Mouse (Mus musculus): Measurements from ENCODE around the gene Trabd2b. TPM values are rescaled to one million over a fixed set of nuclear protein-coding genes. Genes with fewer than 3 reads are reported as not detected.

The Trabd2b gene
- total and polyA plus RNA-seq, 3 experiments: 29.1 to 69.8 (median 60.1) TPM

GRCm38 (mm10) chr4:114550471-114551156 lies 144.1 kb downstream of the Trabd2b start:
- Histone ChIP-seq H3K79me2 (replicated peaks; ENCODE audit: control insufficient read depth, insufficient read depth, low read length) (no peaks in the 10 kb centered on the region), H3K36me3 (ENCODE audit: control insufficient read depth, insufficient read depth, low read length) (peaks cover 4% of the 10 kb centered on the region), H3K4me1 (ENCODE audit: control insufficient read depth, insufficient read depth, low read length) (peaks cover 6% of the 10 kb centered on the region), H3K27ac (no peak overlapping the region), H3K4me3 (no peak overlapping the region), H3K27me3 (ENCODE audit: control insufficient read depth, insufficient read depth, low read length) (no peaks in the 10 kb centered on the region), H3K9ac (ENCODE audit: low read depth, low read length) (no peak overlapping the region)
- DNase-seq: peak in 1 of 2 experiments; percentile 17
- intact Hi-C loops (cut with DNase I): no loop called here
- TF ChIP-seq EP300 (IDR thresholded peaks at IDR 0.05; ENCODE audit: insufficient read depth, low read depth, low read length) (no peak), POLR2A (IDR thresholded peaks at IDR 0.05; ENCODE audit: insufficient read depth, low read depth, low read length) (no peak), CTCF (IDR thresholded peaks at IDR 0.05) (no peak)
- WGBS: 76% methylated on average over 11 of the region's 11 CpGs

GRCm38 (mm10) chr4:114556880-114557279 lies 150.4 kb downstream of the Trabd2b start:
- no peak overlapping the region for H3K4me3 ChIP-seq
- peaks cover 3% of the 10 kb centered on the region; the same call in 1 of the 2 replicates for H3K4me1 ChIP-seq (ENCODE audit: control insufficient read depth, insufficient read depth, low read length)
- TF ChIP-seq POLR2A (IDR thresholded peaks at IDR 0.05; ENCODE audit: insufficient read depth, low read depth, low read length) (no peak), EP300 (IDR thresholded peaks at IDR 0.05; ENCODE audit: insufficient read depth, low read depth, low read length) (no peak), CTCF (IDR thresholded peaks at IDR 0.05) (no peak)
- intact Hi-C loops (cut with DNase I): no loop called here
- H3K36me3 ChIP-seq (ENCODE audit: control insufficient read depth, insufficient read depth, low read length): no peaks in the 10 kb centered on the region
- H3K27ac ChIP-seq: no peak overlapping the region
- H3K27me3 ChIP-seq (ENCODE audit: control insufficient read depth, insufficient read depth, low read length): no peaks in the 10 kb centered on the region
- H3K79me2 ChIP-seq (replicated peaks; ENCODE audit: control insufficient read depth, insufficient read depth, low read length): no peaks in the 10 kb centered on the region
- WGBS: 62% methylated on average over 5 of the region's 5 CpGs
- H3K9ac ChIP-seq (ENCODE audit: low read depth, low read length): no peak overlapping the region
- no peak for DNase-seq

GRCm38 (mm10) chr4:114557731-114558130 lies 151.2 kb downstream of the Trabd2b start:
- no peak for DNase-seq
- WGBS: 45% methylated on average over 6 of the region's 6 CpGs
- H3K79me2 ChIP-seq (replicated peaks; ENCODE audit: control insufficient read depth, insufficient read depth, low read length): no peaks in the 10 kb centered on the region
- no peaks in the 10 kb centered on the region for H3K36me3 ChIP-seq (ENCODE audit: control insufficient read depth, insufficient read depth, low read length)
- peaks cover 3% of the 10 kb centered on the region; the same call in 1 of the 2 replicates for H3K4me1 ChIP-seq (ENCODE audit: control insufficient read depth, insufficient read depth, low read length)
- H3K4me3 ChIP-seq: no peak overlapping the region
- H3K27ac ChIP-seq: no peak overlapping the region
- intact Hi-C loops (cut with DNase I): no loop called here
- no peak for TF ChIP-seq EP300 (IDR thresholded peaks at IDR 0.05; ENCODE audit: insufficient read depth, low read depth, low read length)
- H3K9ac ChIP-seq (ENCODE audit: low read depth, low read length): no peak overlapping the region
- no peaks in the 10 kb centered on the region for H3K27me3 ChIP-seq (ENCODE audit: control insufficient read depth, insufficient read depth, low read length)

- Histone ChIP-seq H3K4me3 (no peak overlapping the region), H3K9ac (ENCODE audit: low read depth, low read length) (no peak overlapping the region), H3K36me3 (ENCODE audit: control insufficient read depth, insufficient read depth, low read length) (no peaks in the 10 kb centered on the region), H3K4me1 (ENCODE audit: control insufficient read depth, insufficient read depth, low read length) (peaks cover 3% of the 10 kb centered on the region; the same call in 1 of the 2 replicates), H3K27me3 (ENCODE audit: control insufficient read depth, insufficient read depth, low read length) (no peaks in the 10 kb centered on the region), H3K79me2 (replicated peaks; ENCODE audit: control insufficient read depth, insufficient read depth, low read length) (no peaks in the 10 kb centered on the region), H3K27ac (no peak overlapping the region)
- 70% methylated on average over 3 of the region's 3 CpGs for WGBS
- DNase-seq: no peak
- intact Hi-C loops (cut with DNase I): no loop called here
- TF ChIP-seq POLR2A (IDR thresholded peaks at IDR 0.05; ENCODE audit: insufficient read depth, low read depth, low read length): no peak
- no peak for TF ChIP-seq EP300 (IDR thresholded peaks at IDR 0.05; ENCODE audit: insufficient read depth, low read depth, low read length)
- no peak for TF ChIP-seq CTCF (IDR thresholded peaks at IDR 0.05)
These were observed 152.0 kb downstream of the Trabd2b start for GRCm38 (mm10) chr4:114558487-114558886.

GRCm38 (mm10) chr4:114560638-114561216 lies 154.2 kb downstream of the Trabd2b start:
- no peaks in the 10 kb centered on the region for H3K27me3 ChIP-seq (ENCODE audit: control insufficient read depth, insufficient read depth, low read length)
- H3K4me3 ChIP-seq: no peak overlapping the region
- no peaks in the 10 kb centered on the region for H3K79me2 ChIP-seq (replicated peaks; ENCODE audit: control insufficient read depth, insufficient read depth, low read length)
- TF ChIP-seq EP300 (IDR thresholded peaks at IDR 0.05; ENCODE audit: insufficient read depth, low read depth, low read length) (no peak), CTCF (IDR thresholded peaks at IDR 0.05) (no peak)
- WGBS: 78% methylated on average over 17 of the region's 17 CpGs
- no peak overlapping the region for H3K27ac ChIP-seq
- peaks cover 3% of the 10 kb centered on the region; the same call in 1 of the 2 replicates for H3K4me1 ChIP-seq (ENCODE audit: control insufficient read depth, insufficient read depth, low read length)
- no peak for DNase-seq
- H3K36me3 ChIP-seq (ENCODE audit: control insufficient read depth, insufficient read depth, low read length): no peaks in the 10 kb centered on the region
- no peak overlapping the region for H3K9ac ChIP-seq (ENCODE audit: low read depth, low read length)
- intact Hi-C loops (cut with DNase I): no loop called here

DNA sequence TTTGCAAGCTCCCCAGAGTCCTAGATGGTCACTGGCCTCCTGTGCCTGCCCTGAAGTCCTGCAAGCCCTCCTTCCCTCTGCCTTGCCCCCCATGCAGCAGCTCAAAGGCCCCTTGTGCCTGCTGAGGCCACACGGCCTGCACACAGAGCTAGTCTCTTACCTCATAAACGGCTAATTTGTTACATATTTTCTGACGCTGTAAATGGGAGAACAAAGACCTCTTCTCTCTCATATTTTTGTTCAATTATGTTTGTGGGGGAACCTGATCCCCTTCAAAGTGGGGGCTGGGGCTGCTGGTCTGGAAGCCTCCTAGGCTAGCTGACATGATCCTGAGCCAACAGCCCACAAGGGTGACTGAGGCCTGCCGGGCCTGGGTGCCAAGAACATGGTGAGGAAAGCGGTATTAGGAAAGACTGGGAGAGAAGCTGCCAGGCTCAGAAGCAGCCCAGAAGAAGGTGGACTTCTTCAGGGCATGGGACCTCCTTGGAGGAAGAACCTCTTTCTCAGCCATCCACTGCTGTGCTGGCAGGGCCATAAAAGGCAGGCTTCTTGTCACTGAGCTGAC lies 157.7 kb downstream of the Trabd2b start:
- Histone ChIP-seq H3K36me3 (ENCODE audit: control insufficient read depth, insufficient read depth, low read length) (no peaks in the 10 kb centered on the region), H3K27me3 (ENCODE audit: control insufficient read depth, insufficient read depth, low read length) (no peaks in the 10 kb centered on the region), H3K4me1 (ENCODE audit: control insufficient read depth, insufficient read depth, low read length) (no peaks in the 10 kb centered on the region; the same call in 1 of the 2 replicates), H3K4me3 (no peak overlapping the region), H3K9ac (ENCODE audit: low read depth, low read length) (no peak overlapping the region), H3K79me2 (replicated peaks; ENCODE audit: control insufficient read depth, insufficient read depth, low read length) (no peaks in the 10 kb centered on the region), H3K27ac (no peak overlapping the region)
- intact Hi-C loops (cut with DNase I): no loop called here
- TF ChIP-seq EP300 (IDR thresholded peaks at IDR 0.05; ENCODE audit: insufficient read depth, low read depth, low read length) (no peak), CTCF (IDR thresholded peaks at IDR 0.05) (no peak), POLR2A (IDR thresholded peaks at IDR 0.05; ENCODE audit: insufficient read depth, low read depth, low read length) (no peak)
- WGBS: 73% methylated on average over 5 of the region's 5 CpGs
- DNase-seq: no peak

Data from heart, adult 2 months (tissue).